Mouse (Mus musculus): ENCODE measurements around the gene Wfdc1.

The Wfdc1 gene

GRCm38 (mm10) chr8:119666219-119666951, at the start of gene Wfdc1:
Gene Wfdc1, plus strand, starts transcription at chr8:119666365.
- ATAC-seq (ENCODE audit: insufficient number of reproducible peaks, low FRiP score, low TSS enrichment), result no peak

DNA sequence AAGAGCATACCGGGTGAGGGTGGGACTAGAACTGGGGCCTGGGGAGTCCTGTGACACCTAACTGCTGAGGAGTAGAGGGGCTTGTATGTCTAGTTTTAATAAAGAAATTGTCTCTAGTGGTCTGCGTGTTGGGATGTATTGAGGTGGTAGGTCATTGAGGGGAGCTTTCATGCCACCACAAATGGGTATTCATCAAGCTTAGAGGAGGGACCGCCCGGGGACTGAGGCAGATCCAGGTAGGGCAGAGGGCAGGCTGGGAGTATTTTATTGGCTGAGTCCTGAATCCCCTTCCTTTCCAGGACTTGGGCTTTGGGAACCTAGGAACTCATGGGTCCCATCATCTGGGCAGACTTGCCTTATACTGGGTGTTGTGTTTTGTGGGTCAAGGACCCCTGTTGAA, 49.4 kb upstream of the Wfdc1 start:
- no peak for ATAC-seq (ENCODE audit: insufficient number of reproducible peaks, low FRiP score, low TSS enrichment)

GRCm38 (mm10) chr8:119617586-119617985, 48.6 kb upstream of the Wfdc1 start:
- no peak for ATAC-seq (ENCODE audit: insufficient number of reproducible peaks, low FRiP score, low TSS enrichment)

DNA sequence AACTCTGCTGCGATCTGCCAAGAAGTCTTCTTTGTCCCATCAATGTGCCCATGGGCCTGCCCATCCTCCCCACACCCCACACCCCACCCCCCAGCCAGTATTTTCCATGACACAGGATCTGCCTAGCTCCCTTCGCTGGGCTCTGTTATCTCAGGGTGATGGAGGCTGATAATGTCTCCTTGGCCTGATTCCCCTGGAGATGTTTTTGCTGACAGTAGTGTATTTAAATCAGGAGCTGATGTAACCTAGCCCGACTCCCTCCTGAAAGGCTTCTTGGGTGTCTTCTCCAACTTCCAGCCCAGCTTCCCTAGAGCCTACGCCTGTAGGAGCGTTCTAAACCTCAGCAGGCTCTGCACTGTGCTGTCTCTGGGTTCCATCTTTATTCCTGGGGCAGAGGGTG, 47.3 kb upstream of the Wfdc1 start:
- ATAC-seq (ENCODE audit: insufficient number of reproducible peaks, low FRiP score, low TSS enrichment), result no peak

GRCm38 (mm10) chr8:119620116-119620840, 45.9 kb upstream of the Wfdc1 start:
- no peak for ATAC-seq (ENCODE audit: insufficient number of reproducible peaks, low FRiP score, low TSS enrichment)

- ATAC-seq (ENCODE audit: insufficient number of reproducible peaks, low FRiP score, low TSS enrichment), result no peak
These were observed 45.2 kb upstream of the Wfdc1 start for GRCm38 (mm10) chr8:119620848-119621465.

DNA sequence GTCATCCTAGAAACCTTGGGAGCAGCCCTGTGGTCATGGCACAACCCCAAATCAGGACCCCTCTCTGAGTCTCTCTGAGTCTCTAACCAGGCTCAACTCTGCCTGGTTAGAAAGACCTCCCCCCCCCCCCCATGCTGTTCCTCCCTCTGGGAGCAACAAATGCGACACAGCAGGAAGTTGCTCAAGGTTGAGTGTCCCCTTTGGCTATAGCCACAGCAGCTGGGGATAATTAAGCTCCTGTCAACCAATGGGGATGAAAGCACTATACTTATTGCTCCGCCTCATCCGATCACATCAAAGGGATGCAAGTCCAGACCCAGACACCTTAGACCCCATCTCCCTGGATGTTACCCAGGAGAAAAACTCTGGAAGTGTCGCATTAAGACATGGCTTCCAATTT, 43.6 kb upstream of the Wfdc1 start:
- no peak for ATAC-seq (ENCODE audit: insufficient number of reproducible peaks, low FRiP score, low TSS enrichment)

GRCm38 (mm10) chr8:119623061-119623460, 43.1 kb upstream of the Wfdc1 start:
- ATAC-seq (ENCODE audit: insufficient number of reproducible peaks, low FRiP score, low TSS enrichment), result no peak

DNA sequence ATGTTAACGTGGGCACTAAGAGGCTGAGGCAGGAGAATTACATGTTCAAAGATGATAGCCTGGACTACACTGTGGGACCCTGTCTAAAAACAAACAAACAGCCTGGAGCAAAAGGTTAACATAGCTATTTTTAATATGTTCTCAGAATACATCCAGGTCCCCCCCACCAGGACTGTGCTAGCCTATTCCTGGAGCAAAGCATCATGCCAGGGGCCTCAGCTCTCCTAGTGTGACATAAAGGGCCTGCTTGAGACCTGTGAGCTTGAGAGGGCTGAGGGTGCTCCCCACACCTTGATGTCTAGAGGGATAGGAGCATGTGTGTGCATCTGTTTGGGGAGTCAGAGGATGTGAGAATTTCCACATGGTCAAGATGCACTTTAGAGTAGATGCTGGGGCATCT, 42.4 kb upstream of the Wfdc1 start:
- no peak for ATAC-seq (ENCODE audit: insufficient number of reproducible peaks, low FRiP score, low TSS enrichment)

GRCm38 (mm10) chr8:119624916-119625315, 41.2 kb upstream of the Wfdc1 start:
- ATAC-seq (ENCODE audit: insufficient number of reproducible peaks, low FRiP score, low TSS enrichment), result no peak

GRCm38 (mm10) chr8:119625788-119626187, 40.4 kb upstream of the Wfdc1 start:
- ATAC-seq (ENCODE audit: insufficient number of reproducible peaks, low FRiP score, low TSS enrichment), result no peak

DNA sequence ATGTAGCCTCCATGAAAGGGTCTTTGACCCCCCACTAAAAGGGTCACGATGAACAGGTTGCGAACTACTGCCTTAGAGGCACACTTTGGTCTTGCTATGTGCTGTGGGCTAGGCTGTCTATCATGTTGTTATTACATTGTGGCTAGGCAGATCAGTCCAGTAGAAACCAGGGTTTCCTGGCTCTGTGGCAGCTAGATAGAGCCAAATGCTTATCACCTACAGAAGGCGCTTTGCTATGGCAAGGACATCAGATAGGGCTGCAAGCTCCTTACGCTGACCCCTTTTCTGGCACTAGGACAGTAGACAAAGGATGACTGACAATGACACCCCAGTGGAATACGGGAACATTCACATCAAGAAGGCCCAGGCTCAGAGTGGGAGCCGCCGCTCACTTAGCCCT, 39.0 kb upstream of the Wfdc1 start:
- no peak for ATAC-seq (ENCODE audit: insufficient number of reproducible peaks, low FRiP score, low TSS enrichment)

DNA sequence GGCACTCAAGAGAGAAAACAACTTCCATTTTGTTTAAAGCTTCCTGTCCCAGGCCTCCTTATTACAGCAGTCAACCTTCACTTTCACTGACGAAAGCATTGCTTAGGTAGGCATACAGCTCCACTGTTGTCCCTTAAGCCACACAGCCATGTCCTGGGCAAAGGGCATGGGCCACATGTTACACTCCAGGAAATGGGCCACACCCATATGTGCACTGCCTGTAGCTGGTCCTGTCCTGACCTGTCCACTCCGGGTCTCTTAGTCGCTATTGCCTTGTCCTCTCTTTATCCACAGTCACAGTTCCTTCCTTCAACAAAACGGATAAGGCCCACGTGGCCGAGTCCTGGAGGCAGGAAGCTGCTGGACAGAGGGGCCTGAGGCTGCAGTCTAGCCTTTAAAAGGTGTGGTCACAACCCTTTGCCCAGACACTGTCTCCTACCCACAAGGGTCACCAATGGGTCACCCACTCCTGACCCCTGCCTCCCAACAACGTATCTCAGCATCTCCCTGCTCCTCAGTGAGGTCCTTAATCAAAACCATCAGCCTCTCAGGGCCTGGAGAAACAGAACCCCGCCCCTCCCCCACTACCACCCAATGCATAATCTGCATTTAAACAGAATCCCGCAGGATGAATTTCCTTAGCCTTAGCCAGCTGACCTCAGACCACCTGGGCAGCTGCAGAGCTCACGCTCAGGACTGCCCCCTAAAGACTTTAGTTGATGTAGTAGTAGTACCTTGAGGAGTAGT, 38.4 kb upstream of the Wfdc1 start:
- no peak for ATAC-seq (ENCODE audit: insufficient number of reproducible peaks, low FRiP score, low TSS enrichment)

- ATAC-seq (ENCODE audit: insufficient number of reproducible peaks, low FRiP score, low TSS enrichment), result no peak
These were observed 35.3 kb upstream of the Wfdc1 start for GRCm38 (mm10) chr8:119630841-119631240.

- ATAC-seq (ENCODE audit: insufficient number of reproducible peaks, low FRiP score, low TSS enrichment), result no peak
These were observed 33.9 kb upstream of the Wfdc1 start for GRCm38 (mm10) chr8:119632246-119632645.

DNA sequence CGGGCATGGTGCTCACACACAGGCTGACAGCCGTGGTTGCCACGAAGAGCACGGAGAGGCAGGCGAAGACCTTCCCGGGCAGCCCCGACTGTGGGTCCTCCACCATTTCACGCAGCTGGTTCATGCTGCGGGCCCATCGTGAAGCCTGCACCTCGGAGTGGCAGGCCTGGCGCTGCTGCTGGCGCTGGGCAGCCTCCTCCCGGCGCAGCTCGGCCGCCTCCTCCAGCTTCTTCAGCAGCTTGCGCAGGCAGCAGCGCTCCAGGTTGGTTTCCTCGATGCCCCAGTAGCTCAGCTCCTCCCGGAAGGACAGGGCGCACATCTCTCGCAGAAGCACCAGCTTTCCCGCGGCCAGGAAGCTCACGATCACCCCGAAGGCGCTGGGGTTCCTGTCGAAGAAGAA, 33.3 kb upstream of the Wfdc1 start:
- no peak for ATAC-seq (ENCODE audit: insufficient number of reproducible peaks, low FRiP score, low TSS enrichment)

DNA sequence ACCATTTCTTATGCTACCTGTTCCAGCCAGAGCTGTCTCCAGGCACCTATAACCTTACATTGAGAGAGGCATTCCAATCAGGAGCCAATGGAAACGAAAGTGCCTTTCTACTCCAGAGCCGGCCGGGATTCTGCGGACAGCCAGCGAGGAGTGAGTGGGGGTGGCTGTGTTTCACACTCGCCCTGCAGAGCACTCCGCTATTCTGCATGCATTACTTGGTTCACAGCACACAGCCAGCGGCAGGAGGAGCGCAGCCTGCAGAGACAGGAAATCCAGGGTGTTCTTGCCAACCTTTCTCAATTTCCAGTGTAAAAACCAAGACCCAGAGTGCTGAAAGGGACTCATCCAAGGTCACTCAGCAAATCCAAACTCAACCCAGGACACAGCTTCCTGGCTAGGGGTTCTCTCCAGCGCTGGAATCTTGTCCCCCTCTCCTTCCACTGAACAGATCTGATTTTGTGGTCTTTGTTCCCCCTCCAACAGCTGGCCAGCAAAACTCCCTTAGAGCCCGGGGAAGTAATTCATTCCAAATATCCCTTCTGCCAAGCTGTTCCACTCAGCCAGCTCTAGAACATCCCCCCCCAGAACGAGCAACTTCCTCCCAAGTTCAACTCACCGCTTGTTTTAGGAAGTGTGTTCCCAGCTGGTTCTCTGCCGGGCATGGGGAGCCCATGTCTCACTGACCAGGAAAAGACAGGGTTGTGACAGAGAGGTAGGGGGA, 31.4 kb upstream of the Wfdc1 start:
- no peak for ATAC-seq (ENCODE audit: insufficient number of reproducible peaks, low FRiP score, low TSS enrichment)

- no peak for ATAC-seq (ENCODE audit: insufficient number of reproducible peaks, low FRiP score, low TSS enrichment)
These were observed 30.8 kb upstream of the Wfdc1 start, which contains the start of gene Kcng4 for GRCm38 (mm10) chr8:119635378-119635777. Gene Kcng4, minus strand, starts transcription at chr8:119635680.

DNA sequence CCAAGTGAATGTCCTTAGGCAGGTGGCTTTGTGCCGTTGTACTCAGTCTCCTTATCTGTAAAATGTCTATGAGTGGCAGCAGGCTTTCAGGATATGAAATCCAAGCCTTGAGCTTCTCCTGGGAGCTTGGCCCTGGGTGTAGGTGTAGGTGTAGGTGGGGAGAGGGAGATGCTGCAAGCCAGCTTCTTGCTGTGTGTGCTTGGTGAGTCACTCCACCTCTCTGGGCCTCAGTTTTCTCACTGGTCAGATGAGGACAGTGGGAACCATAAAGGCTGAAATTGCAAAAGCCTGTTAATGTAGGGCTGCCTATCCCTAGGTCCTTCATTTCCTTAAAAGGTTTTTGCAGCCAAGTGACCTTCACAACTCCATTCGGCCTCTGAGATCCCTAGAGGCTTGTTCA, 30.2 kb upstream of the Wfdc1 start:
- no peak for ATAC-seq (ENCODE audit: insufficient number of reproducible peaks, low FRiP score, low TSS enrichment)

- ATAC-seq (ENCODE audit: insufficient number of reproducible peaks, low FRiP score, low TSS enrichment), result no peak
These were observed 29.4 kb upstream of the Wfdc1 start for GRCm38 (mm10) chr8:119636766-119637165.

All from cerebellum, adult (tissue).